Mouse (Mus musculus): ENCODE data around the gene Slc6a2.

DNA sequence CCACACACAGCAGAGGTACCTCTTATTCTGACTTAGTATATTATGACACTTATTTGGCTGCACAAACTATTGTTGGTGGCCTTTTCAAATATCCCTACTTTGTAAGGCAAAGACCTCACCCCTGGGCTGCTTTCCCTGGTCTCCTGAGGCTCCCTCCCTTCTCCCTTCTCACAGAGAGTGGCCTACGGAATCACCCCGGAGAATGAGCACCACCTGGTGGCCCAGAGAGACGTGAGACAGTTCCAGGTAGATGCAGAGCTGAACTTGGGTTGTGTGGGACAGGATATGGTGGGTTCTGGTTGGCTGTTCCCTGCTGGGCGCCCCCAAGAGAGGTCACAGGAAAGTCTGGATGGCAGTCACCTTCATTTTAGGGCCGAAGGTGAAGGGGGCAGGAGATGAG lies 37.0 kb downstream of the Slc6a2 start:
- TF ChIP-seq GATA1 (IDR thresholded peaks at IDR 0.05; ENCODE audit: low read length) (no peak), TAL1 (IDR thresholded peaks at IDR 0.05; ENCODE audit: low read length) (no peak)
